Mouse (Mus musculus) liver, postnatal 0 days (tissue): ENCODE results near the gene 1700092M07Rik.

Source experiments
- CTCF ChIP-seq: sonication (generic); IDR thresholded peaks from 2 replicates; pipeline ENCODE4 v1.5.1; 2016; ENCODE audit warnings: antibody characterized with exemption, low read depth
- EP300 ChIP-seq: IDR thresholded peaks from 2 replicates; pipeline ENCODE4 v1.6.1; 2016; ENCODE audit warnings: antibody characterized with exemption, low read depth, mild to moderate bottlenecking

DNA sequence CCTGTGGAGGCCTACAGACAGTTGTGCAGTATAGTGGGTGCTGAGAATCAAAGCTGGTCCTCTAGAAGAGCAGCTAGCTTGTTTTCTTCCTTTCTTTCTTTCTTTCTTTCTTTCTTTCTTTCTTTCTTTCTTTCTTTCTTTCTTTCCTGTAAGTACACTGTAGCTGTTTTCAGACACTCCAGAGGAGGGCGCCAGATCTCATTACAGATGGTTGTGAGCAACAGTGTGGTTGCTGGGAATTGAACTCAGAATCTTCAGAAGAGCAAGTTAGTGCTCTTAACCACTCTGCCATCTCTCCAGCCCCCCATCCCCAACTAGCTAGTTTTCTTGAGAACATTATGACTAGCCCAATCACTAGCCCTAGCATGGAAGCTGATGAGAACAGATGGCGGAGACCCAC lies 20.2 kb downstream of the 1700092M07Rik start:
- peak; percentile 45 for TF ChIP-seq CTCF
- no peak for TF ChIP-seq EP300
